Mouse (Mus musculus) kidney, embryonic 16.5 days (tissue): ENCODE measurements around the gene B4galnt4. TPM values are rescaled to one million over a fixed set of nuclear protein-coding genes. Genes with fewer than 3 reads are reported as not detected.
"Not testable (repeated sequence)": the region's sequence is repeated elsewhere in the genome, so short reads cannot be mapped to it uniquely, and the experiment has no call there.

Experiments used
- ATAC-seq: fragments of 200-750 bp; cut with Nextera tagmentation; 2 replicates; pipeline ENCODE4 v1.8.0; 2017; ENCODE audit warnings: moderate TSS enrichment; ENCODE audit not compliant: low FRiP score, low TSS enrichment
- H3K27ac ChIP-seq: fragments of 300-500 bp; sonication (generic); 2 replicates; pipeline ENCODE4 v1.5.1; 2014; ENCODE audit warnings: low read length
- H3K27me3 ChIP-seq: fragments of 300-500 bp; sonication (generic); 2 replicates; pipeline ENCODE4 v1.6.1; 2014; ENCODE audit warnings: low read length, control low read depth, mixed read lengths; ENCODE audit not compliant: insufficient read depth
- H3K36me3 ChIP-seq: fragments of 300-500 bp; sonication (generic); 2 replicates; pipeline ENCODE4 v1.6.1; 2014; ENCODE audit warnings: low read length, control low read depth, mixed read lengths; ENCODE audit not compliant: insufficient read depth
- H3K4me1 ChIP-seq: fragments of 300-500 bp; sonication (generic); 2 replicates; pipeline ENCODE4 v1.6.1; 2014; ENCODE audit warnings: low read length, control low read depth, mixed read lengths; ENCODE audit not compliant: insufficient read depth
- H3K4me2 ChIP-seq: fragments of 300-500 bp; sonication (generic); replicated peaks from 2 replicates; pipeline ENCODE4 v1.6.1; 2014; ENCODE audit warnings: low read depth, low read length
- H3K4me3 ChIP-seq: fragments of 300-500 bp; sonication (generic); 2 replicates; pipeline ENCODE4 v1.5.1; 2014; ENCODE audit warnings: mild to moderate bottlenecking, low read length
- H3K9ac ChIP-seq: fragments of 300-500 bp; sonication (generic); replicated peaks from 2 replicates; pipeline ENCODE4 v1.6.1; 2014; ENCODE audit warnings: low read length
- H3K9me3 ChIP-seq: fragments of 300-500 bp; sonication (generic); 2 replicates; pipeline ENCODE4 v1.6.1; 2016; ENCODE audit warnings: low read length, control low read depth
- WGBS: fragments of 180-500 bp; shearing (Covaris S2); extraction: QIAGEN DNeasy Blood & Tissue Kit; methylation state at CpG from one replicate; pipeline ENCODE4 v1.1.7; 2014; 5-methylcytosine and 5-hydroxymethylcytosine counted together
- polyA plus RNA-seq: library from polyadenylated mRNA; unstranded; fragments of >200 nt; fragmentation: Nextera tagmentation; extraction: Ambion mirVana; gene quantifications from 2 replicates; pipeline ENCODE4 v1.2.1, GENCODE M21; 2015

The B4galnt4 gene
- 13.2 and 13.9 TPM in 2 replicates for polyA plus RNA-seq

DNA sequence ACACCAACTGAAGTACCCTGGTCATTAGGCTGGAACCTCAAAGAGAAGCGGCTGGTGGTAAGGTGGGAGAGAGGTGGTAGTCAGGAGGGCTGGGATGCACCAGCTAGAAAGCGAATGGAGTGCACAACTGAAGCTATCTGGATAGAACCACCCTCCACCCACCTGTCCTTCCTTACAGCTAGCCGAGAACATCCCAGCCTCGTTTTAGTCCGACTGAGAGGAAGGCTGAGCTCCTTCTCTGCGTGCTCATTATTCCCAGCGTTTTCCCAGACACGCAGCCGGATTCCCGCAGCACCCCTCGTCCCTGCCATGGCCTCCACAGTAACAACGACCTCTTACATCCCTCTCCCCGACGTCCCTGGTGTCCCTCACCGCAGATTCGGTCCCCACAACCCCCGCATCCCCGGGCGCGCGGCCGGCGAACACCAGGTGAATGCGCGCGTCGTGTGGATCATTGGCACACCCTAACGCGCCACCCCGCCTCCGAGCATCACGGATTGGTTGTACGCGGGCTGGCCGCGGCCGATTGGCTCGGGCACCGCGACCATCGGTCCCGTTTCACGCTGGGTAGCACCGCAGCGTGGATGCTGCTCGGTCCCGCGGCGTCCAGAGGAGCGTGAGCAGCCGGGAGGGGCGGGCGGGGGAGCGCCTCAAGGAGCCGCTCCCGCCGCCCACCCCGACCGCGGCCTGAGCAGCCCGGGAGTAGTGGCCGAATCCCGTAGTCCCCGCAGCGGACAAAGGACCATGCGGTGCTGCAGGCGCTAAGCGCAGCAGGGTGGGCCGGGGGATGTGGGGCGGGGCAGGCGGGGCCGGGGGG lies at the start of gene B4galnt4:
B4galnt4 (plus strand) TSS at position 679 of the 817 bp plus-strand sequence.
- H3K4me1 ChIP-seq, result peaks cover 10% of the 10 kb centered on the region; the same call in 1 of the 2 replicates
- H3K36me3 ChIP-seq, result no peaks in the 10 kb centered on the region; the same call in 1 of the 2 replicates
- H3K9ac ChIP-seq, result peak within 1 kb of the TSS; percentile 77
- ATAC-seq, result peak; percentile 95
- H3K9me3 ChIP-seq, result no peaks in the 10 kb centered on the region
- H3K4me2 ChIP-seq, result peak within 1 kb of the TSS; percentile 90
- H3K27ac ChIP-seq, result no peak within 1 kb of the TSS
- H3K4me3 ChIP-seq, result peak within 1 kb of the TSS; percentile 58
- 1% methylated on average over 71 of the region's 72 CpGs for WGBS
- no peaks in the 10 kb centered on the region for H3K27me3 ChIP-seq

DNA sequence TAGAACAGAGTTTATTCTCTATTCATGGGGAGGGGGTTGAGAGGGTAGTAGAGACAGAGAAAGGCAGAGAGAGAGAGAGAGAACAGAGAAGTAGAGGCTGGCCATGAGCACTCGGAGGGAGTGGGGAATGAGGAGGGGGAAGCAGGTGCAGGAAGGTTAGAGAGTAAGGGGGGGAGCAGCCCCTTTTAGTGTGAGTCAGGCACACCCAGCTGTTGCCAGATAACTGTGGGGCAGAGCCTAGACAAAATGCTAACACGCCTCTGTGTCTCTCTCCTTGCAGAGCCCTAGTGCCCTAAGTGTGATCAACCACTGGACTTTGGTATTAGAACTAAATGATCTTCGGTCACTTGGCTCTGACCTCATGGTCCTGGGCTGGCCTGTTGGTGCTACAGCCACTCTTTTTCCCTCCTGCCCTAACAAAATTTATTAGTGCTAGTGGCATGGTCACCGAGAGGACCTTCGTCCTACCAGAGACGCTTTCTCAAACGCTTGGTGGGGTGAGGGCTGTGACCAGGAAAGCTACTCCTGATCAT lies 49.6 kb upstream of the B4galnt4 start:
- H3K4me2 ChIP-seq, result no peak overlapping the region
- no peaks in the 10 kb centered on the region for H3K9me3 ChIP-seq
- peak overlapping the region; percentile 71; the same call in 1 of the 2 replicates for H3K9ac ChIP-seq
- H3K27ac ChIP-seq, result peak overlapping the region; percentile 83
- 85% methylated on average over 7 of the region's 7 CpGs for WGBS
- H3K4me1 ChIP-seq, result peaks cover 26% of the 10 kb centered on the region
- H3K4me3 ChIP-seq, result no peak overlapping the region
- H3K27me3 ChIP-seq, result no peaks in the 10 kb centered on the region
- no peak for ATAC-seq
- H3K36me3 ChIP-seq, result no peaks in the 10 kb centered on the region

DNA sequence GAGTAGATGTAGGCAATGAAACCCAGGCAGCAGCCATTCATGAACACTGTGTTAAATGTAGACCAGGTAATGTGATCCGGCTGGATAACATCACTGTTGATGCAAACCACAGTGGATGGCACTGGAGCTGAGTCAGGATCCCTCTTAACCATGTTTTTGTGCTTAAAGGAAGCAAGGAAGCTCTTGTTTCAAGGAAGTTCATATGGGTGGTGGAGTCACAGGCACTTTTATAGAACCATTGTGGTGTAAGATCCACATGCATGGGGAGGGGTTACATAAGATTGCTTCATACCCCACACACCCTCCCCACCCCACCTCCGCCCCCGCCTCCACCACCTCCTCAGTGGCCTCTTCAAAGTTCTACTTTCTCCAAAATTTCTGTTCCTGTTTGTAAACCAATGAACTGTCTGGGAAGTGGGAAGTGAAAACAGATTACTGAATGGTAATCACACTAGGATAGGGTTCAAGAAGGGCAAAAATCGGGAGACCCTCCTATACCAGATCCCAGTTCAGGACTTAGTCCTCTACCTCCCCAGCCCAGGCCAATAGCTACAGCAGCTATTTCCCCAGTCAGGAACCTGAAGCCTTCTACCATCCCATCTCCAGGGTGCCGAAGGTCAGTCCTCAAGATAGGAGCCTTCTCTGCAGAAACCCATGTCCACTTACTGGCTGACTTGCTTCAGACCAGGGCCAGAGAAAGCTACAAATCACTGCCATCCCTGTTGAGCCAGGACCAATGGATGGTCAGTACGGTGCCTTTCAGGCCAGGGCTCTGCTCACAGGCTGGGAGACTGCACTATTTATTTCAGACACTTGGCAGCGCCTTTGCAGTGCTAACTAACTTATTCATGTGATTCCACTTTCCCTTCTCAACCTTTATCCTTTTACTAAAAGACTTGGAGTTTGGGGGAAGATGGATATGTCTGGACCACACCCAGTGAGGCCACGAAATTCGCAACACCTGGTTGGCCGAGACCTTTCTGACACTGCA lies 43.9 kb upstream of the B4galnt4 start:
- WGBS, result 83% methylated on average over 10 of the region's 10 CpGs
- H3K27me3 ChIP-seq, result no peaks in the 10 kb centered on the region
- no peak overlapping the region for H3K4me3 ChIP-seq
- H3K9ac ChIP-seq, result no peak overlapping the region
- no peaks in the 10 kb centered on the region for H3K4me1 ChIP-seq
- no peaks in the 10 kb centered on the region for H3K9me3 ChIP-seq
- ATAC-seq, result no peak
- no peak overlapping the region for H3K4me2 ChIP-seq
- no peaks in the 10 kb centered on the region for H3K36me3 ChIP-seq
- no peak overlapping the region for H3K27ac ChIP-seq

DNA sequence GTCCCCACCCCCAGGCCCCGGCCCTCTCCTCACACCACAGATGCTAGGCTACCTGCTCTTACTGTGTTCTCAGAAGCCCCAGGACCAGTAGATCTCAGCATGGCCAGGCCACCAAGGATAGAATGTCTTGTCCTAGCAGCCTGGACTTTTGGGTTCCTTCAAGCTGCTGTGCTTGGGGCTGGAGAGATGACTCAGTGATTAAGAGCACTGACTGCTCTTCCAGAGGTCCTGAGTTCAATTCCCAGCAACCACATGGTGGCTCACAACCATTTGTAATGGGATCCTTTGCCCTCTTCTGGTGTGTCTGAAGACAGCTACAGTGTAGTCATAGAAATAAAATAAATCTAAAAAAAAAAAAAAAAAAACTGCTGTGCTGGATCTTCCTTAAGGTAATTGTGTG lies 43.1 kb upstream of the B4galnt4 start, which contains the start of gene Ifitm6:
Ifitm6 (minus strand) TSS at position 101 of the 400 bp plus-strand sequence.
- not testable (repeated sequence) for H3K27ac ChIP-seq, H3K27me3 ChIP-seq, H3K9ac ChIP-seq, H3K36me3 ChIP-seq, H3K4me1 ChIP-seq, H3K9me3 ChIP-seq, ATAC-seq, H3K4me2 ChIP-seq, H3K4me3 ChIP-seq
- WGBS, result 80% methylated on average over 1 of the region's 1 CpGs

DNA sequence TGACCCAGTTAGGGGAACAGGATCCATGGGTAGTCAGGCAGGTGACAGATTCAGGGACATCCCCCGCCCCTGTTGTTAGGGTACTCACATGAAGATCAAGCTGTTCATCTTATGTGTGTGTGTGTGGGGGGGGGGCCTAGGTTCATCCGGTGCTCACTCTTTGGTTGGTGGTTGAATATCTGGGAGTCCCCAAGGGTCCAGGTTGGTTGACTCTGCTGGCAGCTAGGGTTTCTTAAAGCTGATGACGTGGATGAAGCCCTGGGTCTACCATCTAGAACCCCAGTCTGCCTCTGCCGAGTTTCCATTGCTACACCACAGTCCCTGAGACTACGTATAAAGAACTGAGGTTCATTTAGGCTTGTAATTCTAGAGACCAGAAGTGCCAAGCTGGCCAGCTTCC lies 41.9 kb upstream of the B4galnt4 start:
- H3K27ac ChIP-seq, result no peak overlapping the region
- no peak for ATAC-seq
- WGBS, result 92% methylated on average over 5 of the region's 5 CpGs
- no peaks in the 10 kb centered on the region for H3K27me3 ChIP-seq
- H3K36me3 ChIP-seq, result no peaks in the 10 kb centered on the region
- no peak overlapping the region for H3K4me2 ChIP-seq
- H3K4me1 ChIP-seq, result no peaks in the 10 kb centered on the region
- no peaks in the 10 kb centered on the region for H3K9me3 ChIP-seq
- H3K9ac ChIP-seq, result no peak overlapping the region
- no peak overlapping the region for H3K4me3 ChIP-seq

DNA sequence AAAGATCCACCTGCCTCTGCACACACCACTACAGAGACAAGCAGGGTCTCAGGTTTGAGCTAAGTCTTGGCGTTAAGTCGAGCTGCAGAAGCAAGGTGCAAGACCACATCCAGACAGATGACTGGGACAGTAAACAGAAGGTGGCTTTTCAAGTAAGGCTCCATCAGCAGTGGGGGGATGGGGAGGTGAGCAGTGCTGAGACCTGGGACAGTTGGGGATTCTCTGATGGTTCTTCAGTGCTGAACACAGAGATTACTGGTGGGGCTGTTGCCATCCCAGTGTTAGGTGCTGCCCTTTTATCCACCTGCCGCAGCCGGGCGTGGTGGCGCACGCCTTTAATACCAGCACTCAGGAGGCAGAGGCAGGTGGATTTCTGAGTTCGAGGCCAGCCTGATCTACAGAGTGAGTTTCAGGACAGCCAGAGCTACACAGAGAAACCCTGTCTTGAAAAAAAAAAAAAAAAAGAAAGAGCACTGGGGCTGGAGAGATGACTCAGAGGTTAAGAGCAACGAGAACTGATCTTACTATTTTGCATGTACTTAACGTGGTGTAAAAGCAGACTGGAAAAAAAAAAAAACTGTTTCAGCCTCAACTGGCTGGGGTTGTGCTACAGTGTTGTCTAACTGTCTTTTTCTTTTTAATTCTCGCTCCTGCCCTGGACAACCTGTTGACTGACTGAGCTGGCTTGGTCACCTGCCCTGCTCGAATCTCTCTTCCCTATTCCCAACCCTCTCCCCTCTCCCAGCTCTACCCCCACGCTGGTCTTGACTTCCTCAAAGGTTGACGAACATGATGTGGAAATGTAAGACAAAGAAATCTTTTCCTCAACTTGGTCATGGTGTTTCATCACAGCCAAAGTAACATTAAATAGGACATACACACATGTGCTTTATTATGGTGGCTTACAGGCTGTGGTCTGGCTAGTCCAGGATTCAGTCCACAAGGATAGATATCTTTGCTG lies 39.1 kb upstream of the B4galnt4 start:
- Histone ChIP-seq H3K27ac (no peak overlapping the region), H3K36me3 (no peaks in the 10 kb centered on the region), H3K9me3 (no peaks in the 10 kb centered on the region), H3K4me1 (peaks cover 7% of the 10 kb centered on the region; the same call in 1 of the 2 replicates), H3K4me3 (no peak overlapping the region), H3K9ac (no peak overlapping the region), H3K4me2 (no peak overlapping the region), H3K27me3 (no peaks in the 10 kb centered on the region)
- ATAC-seq, result no peak
- WGBS, result 79% methylated on average over 14 of the region's 14 CpGs

DNA sequence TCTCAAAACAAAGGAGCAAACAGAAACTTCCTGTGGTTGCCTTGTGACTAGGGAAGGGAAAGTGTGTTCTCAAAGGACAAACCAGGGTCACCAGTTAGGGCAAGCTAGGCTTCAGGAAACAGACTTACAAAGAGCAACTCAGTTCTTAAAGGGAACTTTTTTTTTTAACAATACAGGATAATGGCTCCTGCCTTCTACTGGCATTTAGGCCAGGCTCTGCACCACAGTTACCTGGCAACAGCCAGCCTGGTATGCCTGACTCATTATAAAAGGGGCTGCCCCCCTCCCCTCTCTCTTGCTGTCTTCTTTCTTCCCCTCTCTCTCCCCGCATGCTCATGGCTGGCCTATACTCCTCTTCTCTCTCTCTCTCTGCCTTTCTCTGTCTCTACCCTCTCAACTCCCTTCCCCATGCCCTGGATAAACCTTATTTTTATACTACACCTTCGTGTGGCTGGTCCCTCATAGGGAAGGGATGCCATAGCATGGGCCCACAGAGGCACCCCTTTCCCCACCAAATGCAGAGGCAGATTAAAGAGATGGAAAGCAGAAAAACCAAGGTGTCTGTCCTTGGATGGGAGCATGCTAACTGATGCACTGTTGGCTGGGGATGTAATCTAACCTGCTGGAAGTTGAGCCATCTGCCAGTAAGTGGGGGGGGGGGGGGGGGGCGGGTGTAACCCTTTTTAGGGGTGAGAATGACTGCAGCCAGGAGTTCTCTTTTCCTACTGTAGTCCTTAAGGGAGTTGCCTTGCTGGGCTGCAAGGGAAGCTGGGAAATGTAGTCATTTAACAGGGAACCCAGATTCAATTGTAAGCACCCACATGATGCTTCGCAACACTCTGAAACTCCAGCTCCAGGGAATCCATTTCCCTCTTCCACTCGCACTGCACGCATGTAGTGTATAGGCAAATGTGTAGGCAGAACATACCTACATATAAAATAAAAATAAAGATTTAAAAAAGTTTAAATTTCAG lies 35.8 kb upstream of the B4galnt4 start:
- Histone ChIP-seq H3K4me3 (no peak overlapping the region), H3K9me3 (no peaks in the 10 kb centered on the region), H3K36me3 (no peaks in the 10 kb centered on the region), H3K27me3 (no peaks in the 10 kb centered on the region), H3K27ac (peak overlapping the region; percentile 2; the same call in 1 of the 2 replicates), H3K9ac (no peak overlapping the region), H3K4me2 (no peak overlapping the region), H3K4me1 (peaks cover 7% of the 10 kb centered on the region; the same call in 1 of the 2 replicates)
- 54% methylated on average over 6 of the region's 6 CpGs for WGBS
- ATAC-seq, result no peak

DNA sequence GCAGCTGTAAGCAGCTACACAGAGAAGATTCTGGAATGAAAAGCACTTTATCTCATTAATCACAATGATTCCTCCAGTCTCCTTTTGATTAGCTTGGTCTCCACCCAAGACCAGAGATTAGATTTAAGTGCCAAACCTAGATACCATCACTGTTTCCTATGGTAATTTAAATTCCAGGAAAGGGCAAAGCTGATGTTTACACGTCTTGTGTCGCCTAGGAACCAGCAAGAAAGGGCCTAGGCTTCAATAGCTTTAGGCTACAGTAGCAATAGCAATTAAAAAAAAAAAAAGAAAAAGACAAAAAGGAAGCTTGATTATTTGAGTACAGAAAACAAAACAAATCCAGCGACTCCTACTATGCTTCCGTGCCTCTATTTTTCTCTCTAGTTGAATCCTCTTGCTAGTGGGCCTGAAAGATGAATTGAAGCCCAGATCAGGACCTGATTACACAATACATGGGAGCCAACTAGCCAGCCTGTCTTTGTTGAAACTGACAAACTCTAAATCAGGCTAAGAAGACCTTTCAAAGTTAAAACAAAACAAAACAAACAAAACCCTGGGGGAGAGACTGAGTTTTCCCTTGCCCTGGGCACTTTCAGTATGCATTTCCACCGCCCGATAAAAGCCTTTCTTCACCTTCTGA lies 34.7 kb upstream of the B4galnt4 start:
- H3K9ac ChIP-seq, result no peak overlapping the region
- H3K4me1 ChIP-seq, result peaks cover 7% of the 10 kb centered on the region; the same call in 1 of the 2 replicates
- WGBS, result 67% methylated on average over 6 of the region's 6 CpGs
- H3K9me3 ChIP-seq, result no peaks in the 10 kb centered on the region
- no peak overlapping the region for H3K4me2 ChIP-seq
- ATAC-seq, result no peak
- H3K36me3 ChIP-seq, result no peaks in the 10 kb centered on the region
- H3K27me3 ChIP-seq, result no peaks in the 10 kb centered on the region
- H3K27ac ChIP-seq, result no peak overlapping the region
- no peak overlapping the region for H3K4me3 ChIP-seq
